Mouse (Mus musculus) c-Kit-positive CD71-negative TER-119-negative erythroid progenitor cells, embryonic 14.5 days (primary cell): ENCODE data around the gene Mylk2.

Experiments
- DNase-seq: peaks from one replicate; pipeline ENCODE4 v3.0.0-alpha.2; 2013; ENCODE audit warnings: low read depth

The Mylk2 gene

DNA sequence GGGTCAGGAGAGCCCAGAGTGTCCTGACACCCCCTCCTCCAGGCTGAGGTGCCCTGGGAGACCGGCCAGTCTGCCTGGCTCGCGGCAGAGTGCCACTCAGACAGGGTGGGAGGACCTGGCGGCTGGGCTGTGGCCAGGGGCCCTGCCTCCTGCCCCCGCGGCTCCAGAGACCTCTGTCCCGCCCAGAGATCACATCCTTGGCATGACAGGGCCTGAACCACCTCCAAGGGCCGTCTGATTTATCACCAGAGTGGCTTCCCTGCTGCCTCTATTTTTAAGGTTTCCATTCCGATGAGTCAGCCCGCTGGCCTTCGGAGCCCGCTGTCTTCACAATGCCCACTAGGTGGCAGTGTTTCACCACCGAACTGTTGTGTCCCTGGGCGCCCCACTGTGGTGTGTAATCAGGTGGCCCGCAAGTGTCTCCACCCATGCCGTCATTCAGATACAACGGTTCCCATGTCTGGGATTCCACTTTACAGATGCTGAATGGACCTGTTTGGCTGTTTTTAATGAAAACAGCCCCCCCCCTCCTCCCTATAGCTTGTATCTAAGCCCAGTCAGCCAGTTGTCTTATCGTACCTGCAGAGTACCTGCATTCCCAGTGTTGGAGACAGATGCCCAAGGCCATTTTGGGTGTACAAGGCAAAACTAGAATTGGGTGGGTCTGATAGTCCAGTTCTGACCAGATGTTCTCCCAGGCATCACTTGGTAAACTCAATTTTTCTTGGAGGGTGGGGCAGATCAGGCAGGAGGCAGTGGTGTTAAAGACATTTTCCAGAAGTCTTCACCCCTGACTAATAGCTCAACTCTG lies 3.4 kb downstream of the Mylk2 start:
- peak; percentile 94 for DNase-seq

DNA sequence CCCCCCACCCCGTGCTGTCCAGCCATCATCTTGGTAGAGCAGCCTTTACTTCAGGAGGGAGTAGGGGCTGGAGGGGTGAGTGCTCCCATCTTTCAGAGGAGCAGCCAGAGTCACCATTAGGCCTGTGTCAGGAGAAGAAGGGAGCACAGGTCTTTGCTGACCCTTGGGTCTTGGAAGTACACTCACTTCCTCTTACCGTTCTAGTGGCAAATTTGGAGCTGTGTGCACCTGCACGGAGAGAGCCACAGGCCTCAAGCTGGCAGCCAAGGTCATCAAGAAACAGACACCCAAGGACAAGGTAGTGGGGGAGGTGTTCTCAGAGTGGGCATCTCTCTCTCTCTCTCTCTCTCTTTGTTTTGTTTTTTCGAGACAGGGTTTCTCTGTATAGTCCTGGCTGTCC lies 4.3 kb downstream of the Mylk2 start:
- DNase-seq = no peak

DNA sequence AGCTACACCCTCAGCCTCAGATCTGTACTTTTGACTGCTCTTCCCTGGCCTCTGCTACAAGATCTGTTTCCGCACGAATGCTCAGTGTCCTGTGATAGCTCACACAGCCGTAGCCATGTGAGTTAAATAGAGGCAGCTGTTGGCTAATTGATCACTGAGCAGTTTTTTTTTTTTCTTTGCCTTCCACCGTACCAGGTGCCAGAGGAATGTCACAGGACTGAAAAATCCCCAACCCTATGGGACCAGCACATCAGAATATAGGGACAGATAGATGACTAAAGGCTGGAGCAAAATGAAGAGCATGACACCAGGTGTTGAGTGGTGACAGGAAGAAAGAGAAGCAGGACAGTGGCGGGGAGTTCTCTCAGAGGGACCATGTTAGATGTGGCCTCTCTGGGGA lies 5.0 kb downstream of the Mylk2 start:
- no peak for DNase-seq

DNA sequence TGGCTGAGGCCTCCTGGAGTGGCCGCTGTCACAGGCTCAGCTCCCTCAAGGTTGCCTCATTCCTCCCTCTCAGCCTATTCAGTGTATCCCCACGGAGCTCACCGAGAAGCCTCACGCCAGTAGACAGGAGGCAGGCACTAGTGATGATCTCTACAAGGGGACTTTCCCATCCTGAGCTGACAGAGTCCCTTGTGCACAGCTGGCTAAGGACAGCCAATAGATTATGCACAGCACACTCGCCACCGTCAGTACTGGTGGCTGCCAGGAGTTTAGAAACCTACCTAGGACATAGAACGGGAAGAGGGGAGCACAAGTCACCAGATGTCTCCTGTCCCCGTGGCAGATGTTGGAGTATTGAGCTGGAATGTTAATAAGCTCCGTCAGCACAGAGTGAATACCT lies 6.5 kb downstream of the Mylk2 start:
- DNase-seq = no peak

DNA sequence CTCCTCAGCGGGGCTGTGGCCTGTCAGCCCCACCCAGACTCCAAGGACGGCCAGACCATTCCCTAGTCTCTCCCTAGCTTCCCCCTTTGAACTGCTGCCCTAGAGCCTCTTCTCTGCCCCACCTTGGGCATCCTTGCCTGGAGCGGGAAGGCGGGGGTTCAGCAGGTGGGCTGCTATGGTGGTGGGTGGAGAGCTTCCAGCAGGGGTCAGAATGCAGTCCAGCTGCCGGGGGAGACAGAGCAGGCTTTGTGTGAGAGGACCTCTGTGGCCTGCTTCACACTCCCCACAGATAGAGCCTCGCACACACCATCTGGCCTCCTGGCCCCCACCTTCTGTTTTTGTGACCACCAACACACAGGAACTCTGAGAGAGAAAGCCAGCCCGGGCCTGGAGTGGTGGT lies 11.2 kb downstream of the Mylk2 start:
- no peak for DNase-seq

DNA sequence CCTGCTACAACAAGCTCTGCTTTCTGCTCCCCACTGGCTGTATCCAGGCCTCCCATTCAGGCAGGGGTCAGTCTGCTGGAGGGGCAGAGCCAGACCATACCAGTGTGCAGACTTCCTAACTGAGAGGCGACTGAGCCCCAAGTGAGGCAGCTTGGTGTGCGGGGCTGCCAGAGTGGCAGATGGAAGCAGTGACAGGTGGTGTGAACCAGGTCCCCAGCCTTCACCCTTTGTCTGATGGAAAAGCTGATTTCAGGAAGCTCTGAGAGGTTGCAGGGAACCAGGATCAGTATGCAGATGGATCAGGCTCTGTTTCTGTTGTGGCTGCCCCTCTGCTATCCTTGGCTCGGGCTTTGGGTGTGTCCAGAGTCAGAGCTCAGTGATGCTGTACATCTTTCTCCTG lies 12.5 kb downstream of the Mylk2 start:
- no peak for DNase-seq

DNA sequence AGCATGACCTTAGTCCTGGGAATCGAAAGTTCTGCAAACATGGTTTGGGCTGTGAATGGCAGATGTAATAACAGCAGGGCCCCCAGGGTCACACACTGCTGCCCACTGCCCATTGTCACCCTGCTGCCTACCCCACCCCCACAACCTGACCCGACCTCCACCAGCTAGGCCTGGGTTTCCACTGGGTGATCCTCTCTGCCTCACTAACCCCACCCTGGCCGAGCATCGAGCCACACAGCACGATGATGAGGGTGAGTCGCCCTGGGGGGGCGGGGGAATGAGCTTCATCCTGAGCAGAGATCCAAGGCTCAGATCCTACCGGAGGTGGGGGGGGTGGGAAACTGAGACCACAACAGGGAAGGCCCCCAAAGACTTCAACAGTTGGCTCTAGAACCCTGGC lies 13.0 kb downstream of the Mylk2 start:
- DNase-seq = no peak

DNA sequence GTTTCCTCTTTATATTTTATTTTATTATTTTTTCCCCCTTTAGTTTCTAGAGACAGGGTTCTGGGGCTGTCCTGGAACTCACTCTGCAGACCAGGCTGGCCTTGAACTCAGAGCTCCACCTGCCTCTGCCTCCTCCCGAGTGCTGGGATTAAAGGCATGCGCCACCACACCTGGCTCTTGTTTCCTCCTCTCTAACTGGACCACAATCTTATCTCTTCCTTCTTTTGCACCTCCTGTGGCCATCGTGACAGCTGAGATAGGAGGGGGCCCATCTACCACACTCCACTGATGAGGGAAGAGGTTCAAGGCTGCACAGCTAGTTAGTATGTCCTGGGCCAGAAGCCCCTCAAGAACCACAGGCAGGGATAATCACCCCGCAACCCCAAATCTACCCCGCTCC lies 13.4 kb downstream of the Mylk2 start:
- no peak for DNase-seq

DNA sequence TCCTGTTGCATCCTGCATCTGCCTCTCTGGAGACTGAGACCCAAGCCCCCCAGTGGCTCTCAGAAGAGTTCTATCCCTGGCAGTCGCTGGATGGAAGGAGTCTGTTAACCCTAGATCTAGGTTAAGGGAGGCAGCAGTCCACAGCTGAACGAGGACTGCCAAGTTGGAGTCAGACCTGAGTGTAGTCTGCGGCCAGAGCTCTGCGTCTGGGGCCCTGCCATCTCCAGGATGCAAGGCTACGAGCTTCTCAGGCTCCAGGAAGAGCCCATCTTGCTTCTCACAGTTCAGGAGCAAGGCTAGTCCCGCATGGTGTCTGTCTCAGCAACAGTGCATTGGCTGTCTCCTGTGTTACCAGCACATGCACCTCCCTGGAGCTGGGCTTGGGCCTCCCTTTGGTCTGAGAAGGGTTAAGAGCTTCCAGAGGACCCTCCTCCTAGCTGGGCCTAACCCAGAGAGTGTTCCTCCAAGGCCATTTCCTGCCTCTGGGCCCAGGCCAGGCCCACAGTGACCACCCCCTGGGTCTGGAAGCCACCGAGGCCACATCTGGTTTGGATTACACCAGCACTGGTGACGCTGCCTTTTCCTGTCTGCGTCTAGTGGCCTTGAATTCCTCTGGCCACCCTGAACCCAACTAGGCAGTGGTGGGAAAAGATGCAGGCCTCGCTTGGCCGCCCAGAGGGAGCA lies 14.2 kb downstream of the Mylk2 start:
- no peak for DNase-seq

DNA sequence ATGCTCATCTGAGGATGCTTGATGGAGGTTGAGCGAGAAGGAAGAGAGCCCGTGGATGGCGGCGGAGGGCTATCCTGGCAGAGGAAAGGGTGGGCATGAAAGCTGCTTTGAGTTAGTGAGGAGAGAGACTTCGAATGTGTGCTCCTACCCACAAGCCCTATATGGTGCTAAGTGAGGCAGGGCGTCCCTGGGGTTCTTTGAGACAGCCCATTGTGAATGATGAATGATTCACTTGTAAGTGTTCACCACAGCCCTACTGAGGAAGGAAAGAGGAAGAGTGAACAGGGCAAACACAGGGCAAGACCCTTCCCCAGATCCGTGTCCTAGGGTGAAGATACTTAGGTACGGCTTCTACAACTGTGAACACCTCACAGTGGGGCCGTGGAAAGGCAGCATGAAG lies 15.7 kb downstream of the Mylk2 start:
- no peak for DNase-seq

DNA sequence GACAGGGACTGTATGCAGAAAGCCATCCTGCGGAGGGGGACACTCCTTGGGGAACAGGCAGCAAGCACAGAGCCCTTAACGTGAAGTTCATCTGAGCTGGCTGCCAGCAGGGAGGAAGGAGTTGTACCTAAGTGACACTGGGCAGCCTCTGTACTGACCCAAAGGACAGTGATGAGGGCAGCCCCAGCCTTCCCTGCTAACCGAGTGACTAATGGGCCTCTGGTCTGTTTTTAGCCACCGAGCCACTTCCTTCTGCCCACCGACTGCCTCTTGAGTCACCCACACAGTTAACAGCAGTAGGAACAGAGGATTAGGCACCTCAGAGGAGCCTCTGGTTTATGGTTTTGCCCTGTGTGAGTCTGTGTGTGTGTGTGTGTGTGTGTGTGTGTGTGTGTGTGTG lies 16.2 kb downstream of the Mylk2 start:
- no peak for DNase-seq

DNA sequence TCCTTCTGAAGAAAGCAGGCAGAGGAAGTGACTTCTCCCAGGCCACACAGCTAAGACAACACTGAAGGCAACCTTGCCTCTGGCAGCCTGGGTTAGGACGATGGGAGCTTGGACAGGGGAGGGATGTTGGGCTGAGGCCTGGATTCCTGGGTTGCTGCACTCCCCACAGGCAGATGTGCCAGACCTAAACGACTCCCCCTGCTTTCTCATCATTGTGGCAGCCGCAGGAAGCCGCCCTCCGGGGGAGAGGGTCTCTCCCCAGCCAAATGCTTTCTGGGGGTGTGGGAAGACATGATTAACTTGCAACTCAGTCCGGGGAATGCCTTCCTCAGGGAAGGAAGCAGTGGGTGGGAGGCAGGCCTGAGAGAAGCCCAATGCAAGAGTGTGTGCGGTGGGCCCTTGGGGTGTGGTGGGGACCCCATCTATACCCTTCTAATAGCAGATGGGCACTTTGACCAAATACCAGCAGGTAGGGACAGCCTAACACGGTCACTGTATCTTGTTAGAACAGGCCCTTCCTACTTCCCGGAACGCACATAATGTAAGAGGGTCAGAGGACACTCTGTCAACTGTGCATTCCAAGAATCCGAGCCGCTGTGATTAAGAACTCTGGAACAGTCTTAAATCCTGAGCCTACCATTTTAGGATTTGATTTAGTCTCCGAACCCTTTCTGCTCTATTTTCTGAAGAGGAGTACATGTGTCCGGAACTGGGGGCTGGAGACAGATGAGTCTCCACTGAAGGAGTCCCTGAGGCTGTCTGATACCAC lies 17.3 kb downstream of the Mylk2 start:
- no peak for DNase-seq

DNA sequence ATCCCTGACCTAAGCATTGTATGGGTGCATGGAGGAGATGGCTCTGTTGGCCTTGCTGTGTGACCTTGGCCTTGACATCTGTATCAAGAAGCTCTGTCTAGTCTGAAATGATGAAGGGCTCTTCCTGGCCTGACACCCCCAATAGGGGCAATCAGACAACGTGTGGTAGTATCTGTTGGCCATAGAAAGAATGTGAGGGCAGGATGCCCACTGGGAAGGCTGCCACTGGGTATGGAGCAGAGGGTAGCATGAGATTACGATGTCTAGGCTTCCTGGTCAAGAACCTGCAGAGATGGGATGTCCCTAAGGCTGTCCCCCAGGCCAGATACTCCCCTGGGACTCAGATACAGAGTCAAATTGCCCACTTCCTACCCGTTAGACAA lies 17.8 kb downstream of the Mylk2 start:
- no peak for DNase-seq

DNA sequence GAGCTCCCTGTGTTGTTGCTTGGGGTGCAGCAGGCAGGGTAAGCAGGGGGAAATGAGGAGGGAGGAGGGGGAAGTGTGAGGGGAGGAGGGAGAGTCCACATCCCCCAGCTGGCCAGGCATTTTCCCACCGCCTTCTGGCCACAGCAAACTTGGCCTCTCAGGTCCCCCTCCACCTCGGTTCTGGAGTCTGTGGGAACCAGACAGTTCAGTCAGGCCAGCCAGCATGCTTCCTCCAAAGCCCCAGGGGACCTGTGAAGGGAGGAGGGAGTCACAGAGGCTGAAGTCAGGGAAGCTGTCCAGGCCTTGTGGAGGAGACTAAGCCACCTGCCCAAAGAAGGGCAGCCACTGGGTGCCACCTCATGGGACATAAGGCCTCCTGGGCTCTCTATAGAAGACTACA lies 19.1 kb downstream of the Mylk2 start:
- no peak for DNase-seq

DNA sequence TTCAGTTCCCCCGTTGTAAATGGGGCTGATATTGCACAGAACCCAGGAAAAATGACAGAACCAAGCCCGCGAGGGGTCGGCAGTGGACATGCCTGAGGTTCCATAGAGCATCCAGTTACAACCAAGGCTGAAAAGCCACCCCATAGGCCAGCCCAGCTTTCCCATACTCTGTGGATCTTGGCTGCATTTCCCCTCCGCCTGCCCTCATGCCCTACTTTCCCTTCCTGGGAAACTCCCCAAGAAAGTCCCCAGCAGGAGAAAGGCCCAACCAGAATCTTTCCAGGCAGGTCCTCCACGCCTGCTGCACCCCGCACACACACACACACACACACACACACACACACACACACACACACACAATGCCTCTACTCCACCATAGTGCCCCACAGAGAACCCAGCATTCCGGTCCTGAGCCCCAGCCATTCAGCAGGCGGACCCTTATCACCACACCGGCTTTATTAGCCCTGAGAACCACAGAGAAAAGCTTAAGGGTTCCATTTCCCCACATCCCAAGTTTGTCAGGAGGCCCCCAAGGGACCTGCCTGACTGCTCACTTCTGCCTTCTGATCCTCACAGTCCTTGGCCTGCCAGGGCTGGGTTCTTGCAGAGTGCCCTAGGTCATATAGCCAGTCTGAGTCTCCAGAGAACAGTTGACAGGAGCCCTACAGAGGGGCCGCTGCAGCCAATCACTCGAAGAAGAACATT lies 20.5 kb downstream of the Mylk2 start:
- DNase-seq = no peak

DNA sequence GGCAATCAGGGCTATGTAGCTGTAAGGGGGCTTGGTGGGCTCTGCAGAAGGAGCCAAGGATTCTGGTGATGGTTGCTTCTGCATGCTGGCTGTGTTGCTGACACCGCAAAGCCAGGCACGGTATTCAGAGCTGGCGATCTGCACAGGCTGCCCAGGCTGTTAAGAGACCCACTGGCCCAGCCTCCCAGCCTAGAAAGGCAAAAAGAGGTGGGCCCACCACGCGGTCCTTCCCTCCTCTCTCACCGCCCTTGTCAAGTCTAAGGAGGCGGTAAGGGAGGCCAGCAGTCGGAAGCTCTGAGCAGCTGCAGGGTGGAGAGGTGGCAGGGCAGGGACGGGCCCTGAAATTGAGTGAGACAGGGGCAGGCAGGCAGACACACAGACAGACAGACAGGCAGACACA lies 21.9 kb downstream of the Mylk2 start, which contains the start of gene Foxs1:
Gene Foxs1 (minus strand): TSS at position 161 of the 400 bp plus-strand sequence.
- DNase-seq = no peak

DNA sequence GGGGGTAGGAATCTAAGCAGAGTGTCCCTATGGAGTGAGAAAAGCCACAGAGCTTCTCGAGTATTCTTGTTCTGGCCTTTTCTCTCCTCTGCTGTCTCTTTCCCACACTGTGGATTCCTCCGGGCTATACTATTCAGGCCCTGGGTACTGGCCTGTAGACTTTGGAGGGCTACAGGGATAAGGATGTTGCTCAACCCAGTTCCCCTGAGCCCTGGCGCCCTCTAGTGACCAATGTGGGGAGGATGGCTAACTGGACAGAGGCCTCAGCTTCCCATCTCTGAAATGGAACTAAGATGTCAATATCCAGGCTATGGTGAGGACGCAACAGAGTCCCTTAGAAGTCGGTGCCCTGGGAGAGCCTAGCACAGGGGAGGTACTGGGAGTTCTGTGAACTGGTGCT lies 22.5 kb downstream of the Mylk2 start:
- peak; percentile 70 for DNase-seq

DNA sequence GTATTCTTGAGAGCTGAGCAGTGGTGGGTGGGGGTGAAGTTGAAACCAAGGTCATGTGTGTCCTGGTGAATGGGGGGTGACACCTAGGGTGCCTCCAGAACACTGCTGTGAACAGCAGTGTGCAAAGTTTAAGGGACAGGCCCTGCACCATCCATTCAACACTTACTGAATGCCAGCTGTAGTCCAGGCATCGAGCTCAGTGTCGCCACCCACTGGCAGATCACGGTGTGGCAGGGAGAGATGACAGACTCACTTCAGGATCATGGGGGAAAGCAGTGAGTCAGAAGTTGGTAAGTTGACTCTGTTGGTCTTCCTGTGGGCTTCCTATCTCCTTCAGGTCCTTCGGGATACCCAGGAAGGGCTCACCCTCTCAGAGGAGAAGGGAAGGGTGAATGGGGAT lies 28.7 kb downstream of the Mylk2 start:
- peak; percentile 70 for DNase-seq

DNA sequence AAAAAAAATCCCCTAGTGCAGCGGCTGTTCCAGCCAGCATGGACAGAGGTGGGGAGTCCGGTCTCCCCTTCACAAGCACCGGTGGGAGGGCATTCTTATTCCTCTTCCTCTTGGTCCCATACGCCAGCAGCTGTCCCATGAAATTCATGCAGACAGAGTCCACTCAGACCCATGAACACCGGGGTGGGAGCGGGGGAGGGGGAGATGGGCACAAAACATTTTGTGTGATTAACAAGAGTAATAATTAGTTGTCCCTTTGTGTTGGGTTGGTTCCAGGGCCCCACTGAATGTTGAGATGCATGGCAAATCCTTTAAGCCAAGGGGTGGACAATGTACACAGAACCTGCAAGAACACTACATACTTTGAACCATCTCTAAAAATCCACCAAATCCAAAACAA lies 30.0 kb downstream of the Mylk2 start:
- DNase-seq = no peak

DNA sequence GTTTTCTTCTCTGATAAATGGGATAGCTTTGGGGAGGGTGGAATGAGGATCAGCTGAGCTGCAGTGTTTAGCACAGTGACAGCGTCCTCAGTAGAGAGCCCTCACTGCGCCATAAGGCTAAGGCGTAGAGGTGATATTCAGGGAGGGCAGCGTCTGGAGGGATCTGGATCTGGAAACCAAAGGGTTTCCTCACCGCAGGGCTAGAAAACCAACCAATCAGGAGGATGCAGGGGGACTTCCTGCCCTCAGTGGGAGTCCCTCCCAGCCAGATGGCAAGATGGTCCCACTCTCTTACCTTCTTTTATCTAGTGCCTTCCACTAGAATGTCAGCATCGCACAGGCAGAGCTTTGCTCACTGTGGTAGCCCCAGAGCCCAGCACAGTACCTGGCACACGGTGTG lies 30.6 kb downstream of the Mylk2 start:
- no peak for DNase-seq

DNA sequence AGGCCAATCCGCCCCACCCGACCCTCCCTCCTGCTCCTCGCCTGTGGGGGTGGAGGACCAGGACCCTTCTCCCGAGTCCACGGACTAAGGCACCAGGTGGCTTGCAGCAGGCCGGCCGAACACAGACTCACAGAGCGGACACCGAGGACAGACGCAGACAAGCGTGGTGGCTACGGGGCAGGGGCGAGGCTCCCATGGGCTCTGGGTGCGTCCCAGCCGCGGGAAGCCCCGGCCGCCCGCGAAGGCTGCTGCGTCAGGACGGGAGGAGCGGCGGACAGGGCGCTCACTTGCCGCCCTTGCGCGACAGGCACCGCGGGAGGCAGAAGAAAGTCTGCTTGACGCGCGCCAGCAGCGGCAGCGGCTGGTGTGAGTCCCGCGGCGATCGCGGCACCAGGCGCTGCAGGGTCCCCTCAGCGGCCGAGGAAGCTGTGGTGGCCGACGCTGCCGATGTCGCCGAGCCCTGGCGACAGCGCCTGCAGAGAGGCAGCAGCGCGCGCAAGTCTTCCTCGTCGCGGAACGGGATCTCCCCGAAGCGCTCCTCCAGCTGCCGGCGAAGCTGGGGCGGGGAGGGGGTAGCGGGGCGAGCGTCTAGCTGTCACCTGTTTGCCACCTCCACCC lies 31.9 kb downstream of the Mylk2 start:
- DNase-seq = no peak

DNA sequence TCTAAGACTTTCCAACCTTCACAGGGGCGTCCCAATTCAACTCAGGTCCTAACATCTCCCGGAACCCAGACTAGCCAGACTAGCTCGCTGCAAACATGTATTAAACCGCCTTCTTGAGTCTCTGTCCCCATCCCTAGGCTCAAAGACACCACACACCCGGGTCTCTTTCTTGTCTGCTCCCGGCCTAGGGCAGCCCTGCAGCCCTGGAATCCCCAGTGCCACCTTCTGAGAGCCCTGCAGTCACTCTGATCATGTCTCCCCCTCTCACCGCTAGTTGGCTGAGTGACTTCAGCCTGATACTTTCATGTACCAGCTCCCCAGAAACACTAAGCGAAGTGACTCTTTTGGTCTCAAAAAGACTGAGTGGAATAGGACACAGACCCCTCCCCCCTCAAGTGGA lies 32.4 kb downstream of the Mylk2 start:
- DNase-seq = no peak
